8 mouse cellular contexts compared by ENCODE assay signal in the genomic region with DNA sequence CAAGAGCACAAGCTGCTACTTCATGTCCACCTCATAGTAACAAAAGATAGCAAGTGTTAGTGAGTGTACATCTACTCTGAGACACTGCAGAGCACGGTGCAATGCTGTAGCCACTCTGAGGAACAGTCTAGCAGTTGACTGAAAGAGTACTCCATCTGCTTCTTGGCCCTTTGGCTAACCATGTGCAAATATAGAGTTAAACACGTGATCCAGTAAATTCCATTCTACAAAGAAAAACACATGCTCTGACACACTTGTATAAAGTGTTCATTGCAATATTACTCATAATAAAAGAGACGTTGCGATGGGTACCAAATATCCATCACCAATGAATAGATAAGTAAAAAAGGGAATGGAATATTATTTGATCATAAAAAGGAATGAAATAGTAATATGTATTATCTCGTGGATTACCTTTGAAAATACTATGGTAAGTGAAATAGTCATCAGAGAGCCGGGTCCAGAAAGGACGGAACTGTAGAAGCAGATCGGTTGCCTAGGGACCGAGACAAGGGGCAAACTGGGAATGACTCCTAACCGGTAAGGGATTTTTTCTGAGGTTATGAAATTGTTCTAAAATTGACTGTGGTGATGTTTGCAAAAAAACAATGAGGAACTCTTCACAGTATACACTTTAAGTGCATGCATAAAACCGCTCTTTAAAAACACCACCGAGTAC. TPM values are rescaled to one million over a fixed set of nuclear protein-coding genes. Genes with fewer than 3 reads are reported as not detected.
DNase-seq lines count a peak whose midpoint lies in the region; ATAC-seq and TF ChIP-seq lines count a peak whose summit lies in the region.

No protein-coding gene starts in this region.

- H3K9ac ChIP-seq in kidney, postnatal 0 days (ENCODE audit: low read depth, low read length) = peak overlapping the region; percentile 98
- peak overlapping the region; percentile 96 for H3K9ac ChIP-seq in intestine, embryonic 15.5 days
- peak overlapping the region; percentile 97 for H3K9ac ChIP-seq in neural tube, embryonic 12.5 days

- no peaks in the 10 kb centered on the region for H3K27me3 ChIP-seq in kidney, postnatal 0 days (ENCODE audit: insufficient read depth, low read length)
- H3K27me3 ChIP-seq in intestine, embryonic 15.5 days (replicated peaks) = no peaks in the 10 kb centered on the region
- H3K27me3 ChIP-seq in neural tube, embryonic 12.5 days (replicated peaks) = no peaks in the 10 kb centered on the region

- H3K4me2 ChIP-seq in kidney, postnatal 0 days (ENCODE audit: low read length) = peak overlapping the region; percentile 65
- peak overlapping the region; percentile 47 for H3K4me2 ChIP-seq in intestine, embryonic 15.5 days (replicated peaks)
- H3K4me2 ChIP-seq in neural tube, embryonic 12.5 days (replicated peaks) = peak overlapping the region; percentile 60

- no peaks in the 10 kb centered on the region for H3K36me3 ChIP-seq in kidney, postnatal 0 days (ENCODE audit: insufficient read depth, low read length)
- H3K36me3 ChIP-seq in intestine, embryonic 15.5 days = no peaks in the 10 kb centered on the region
- H3K36me3 ChIP-seq in neural tube, embryonic 12.5 days = no peaks in the 10 kb centered on the region

- H3K27ac ChIP-seq in kidney, postnatal 0 days = peak overlapping the region; percentile 100
- no peak overlapping the region for H3K27ac ChIP-seq in intestine, embryonic 15.5 days
- no peak overlapping the region for H3K27ac ChIP-seq in neural tube, embryonic 12.5 days

- 18% methylated on average over 12 of the region's 12 CpGs for WGBS in kidney, postnatal 0 days
- WGBS in intestine, embryonic 15.5 days = 24% methylated on average over 12 of the region's 12 CpGs
- 29% methylated on average over 12 of the region's 12 CpGs for WGBS in neural tube, embryonic 12.5 days

- peaks cover 15% of the 10 kb centered on the region; the same call in 1 of the 2 replicates for H3K4me1 ChIP-seq in kidney, postnatal 0 days (replicated peaks; ENCODE audit: insufficient read depth, low read length)
- peaks cover 6% of the 10 kb centered on the region; the same call in 1 of the 2 replicates for H3K4me1 ChIP-seq in intestine, embryonic 15.5 days (replicated peaks)
- 0 out of 2 replicates have a peak, but pooled peaks cover 7% of the 10 kb centered on the region for H3K4me1 ChIP-seq in neural tube, embryonic 12.5 days

- DNase-seq in kidney, postnatal 0 days (ENCODE audit: low spot score) = peak; percentile 45
- DNase-seq in kidney, postnatal 25 days = no peak
- DNase-seq in embryo, embryonic 10.5 days (ENCODE audit: low spot score) = peak; percentile 53
- DNase-seq in gastrocnemius, postnatal 25 days = no peak
- DNase-seq in cerebellum, adult 18-20 months = no peak

- ATAC-seq in kidney, postnatal 0 days (replicated peaks; ENCODE audit: low FRiP score, low read depth) = no peak
- ATAC-seq in intestine, embryonic 15.5 days = no peak
- no peak for ATAC-seq in neural tube, embryonic 12.5 days (ENCODE audit: low FRiP score, low read depth)
- ATAC-seq in erythroid progenitor cell, adult 5-6 weeks (replicated peaks; ENCODE audit: low FRiP score, poor library complexity, severe bottlenecking) = no peak

- H3K9me3 ChIP-seq in kidney, postnatal 0 days (replicated peaks; ENCODE audit: low read length) = no peaks in the 10 kb centered on the region
- no peaks in the 10 kb centered on the region for H3K9me3 ChIP-seq in intestine, embryonic 15.5 days
- no peaks in the 10 kb centered on the region for H3K9me3 ChIP-seq in neural tube, embryonic 12.5 days

- TF ChIP-seq CTCF in kidney, postnatal 0 days (IDR thresholded peaks at IDR 0.05; ENCODE audit: low read depth) = no peak

- H3K4me3 ChIP-seq in kidney, postnatal 0 days (replicated peaks; ENCODE audit: low read depth, low read length) = peak overlapping the region; percentile 93
- peak overlapping the region; percentile 95 for H3K4me3 ChIP-seq in intestine, embryonic 15.5 days (replicated peaks)
- H3K4me3 ChIP-seq in neural tube, embryonic 12.5 days = peak overlapping the region; percentile 93

RNA-seq across cellular contexts. Expression of a gene that starts 1.5 kb away (rescaled TPM):
- 33.0 and 33.5 TPM in 2 replicates for polyA plus RNA-seq in kidney, postnatal 0 days (2015; fragmentation: Nextera tagmentation; extraction: Ambion mirVana)
- 35.7 and 38.6 TPM in 2 replicates for polyA plus RNA-seq in intestine, embryonic 15.5 days (2015; fragmentation: Nextera tagmentation; extraction: Ambion mirVana)
- polyA plus RNA-seq in neural tube, embryonic 12.5 days (2016; fragmentation: Nextera tagmentation; extraction: Ambion mirVana) = 37.8 and 42.2 TPM in 2 replicates
- 10 to 100 TPM; 18.9 to 20.7 TPM for total RNA-seq in gastrocnemius, postnatal 25 days (2021)
- total RNA-seq in erythroid progenitor cell, adult 5-6 weeks (2015; ENCODE audit: low replicate concordance) = 169 and 189 TPM in 2 replicates
- 156 and 165 TPM in 2 replicates for total RNA-seq in erythroid progenitor cell, adult 5-6 weeks (2017; ENCODE audit: low replicate concordance)

Comparison
In these comparisons a context has a peak if more than half of its experiments do, and no peak if none do; other contexts are left out.
1. DNase-seq: peak in kidney, postnatal 0 days (single experiment) and embryo, embryonic 10.5 days (single experiment); none in kidney, postnatal 25 days (0 of 2), gastrocnemius, postnatal 25 days (single experiment) and cerebellum, adult 18-20 months (0 of 2).
2. Peak in every context shown above with its lines, with median percentiles within 50 percentile points of each other: H3K4me2 ChIP-seq, H3K4me3 ChIP-seq and H3K9ac ChIP-seq.